Mouse (Mus musculus): ENCODE measurements around the gene Rfk. TPM values are rescaled to one million over a fixed set of nuclear protein-coding genes. Genes with fewer than 3 reads are reported as not detected.

Rfk gene
- polyA plus RNA-seq, 1 experiment from 2014 or later: 94.3 TPM

GRCm38 (mm10) chr19:17368557-17368956 lies 25.3 kb upstream of the Rfk start:
- Histone ChIP-seq H3K36me3 (replicated peaks; ENCODE audit: control insufficient read depth, insufficient read depth, low read depth, low read length) (no peaks in the 10 kb centered on the region), H3K27me3 (ENCODE audit: control insufficient read depth, insufficient read depth, low read length) (no peaks in the 10 kb centered on the region), H3K4me3 (ENCODE audit: low read depth, low read length) (no peak overlapping the region), H3K9ac (replicated peaks; ENCODE audit: low read length) (no peak overlapping the region), H3K27ac (replicated peaks; ENCODE audit: low read depth, low read length) (no peak overlapping the region), H3K9me3 (replicated peaks; ENCODE audit: control insufficient read depth, low read length) (no peaks in the 10 kb centered on the region), H3K4me2 (ENCODE audit: low read depth, low read length) (no peak overlapping the region), H3K4me1 (ENCODE audit: control insufficient read depth, insufficient read depth, low read length) (no peaks in the 10 kb centered on the region)
- ATAC-seq (replicated peaks; ENCODE audit: insufficient number of reproducible peaks, low FRiP score, low TSS enrichment, low read depth) (no peak), DNase-seq (ENCODE audit: low spot score) (no peak)
- 83% methylated on average over 9 of the region's 9 CpGs for WGBS

- no peaks in the 10 kb centered on the region for H3K36me3 ChIP-seq (replicated peaks; ENCODE audit: control insufficient read depth, insufficient read depth, low read depth, low read length)
- H3K27ac ChIP-seq (replicated peaks; ENCODE audit: low read depth, low read length): no peak overlapping the region
- 57% methylated on average over 7 of the region's 7 CpGs for whole genome bisulfite sequencing
Measured at GRCm38 (mm10) chr19:17369581-17369980, 24.3 kb upstream of the Rfk start.

GRCm38 (mm10) chr19:17372701-17373100 lies 21.1 kb upstream of the Rfk start, which contains the start of gene Gcnt1:
Gcnt1 (minus strand) TSS chr19:17372844.
- Histone ChIP-seq H3K4me3 (ENCODE audit: low read depth, low read length) (no peak within 1 kb of the TSS), H3K9ac (replicated peaks; ENCODE audit: low read length) (no peak within 1 kb of the TSS), H3K27me3 (ENCODE audit: control insufficient read depth, insufficient read depth, low read length) (no peaks in the 10 kb centered on the region), H3K4me2 (ENCODE audit: low read depth, low read length) (no peak within 1 kb of the TSS), H3K27ac (replicated peaks; ENCODE audit: low read depth, low read length) (no peak within 1 kb of the TSS), H3K36me3 (replicated peaks; ENCODE audit: control insufficient read depth, insufficient read depth, low read depth, low read length) (no peaks in the 10 kb centered on the region), H3K9me3 (replicated peaks; ENCODE audit: control insufficient read depth, low read length) (no peaks in the 10 kb centered on the region), H3K4me1 (ENCODE audit: control insufficient read depth, insufficient read depth, low read length) (no peaks in the 10 kb centered on the region)
- DNase-seq (ENCODE audit: low spot score) (no peak), ATAC-seq (replicated peaks; ENCODE audit: insufficient number of reproducible peaks, low FRiP score, low TSS enrichment, low read depth) (no peak)
- 83% methylated on average over 3 of the region's 3 CpGs for WGBS

More at GRCm38 (mm10) chr19:17369581-17369980, 24.3 kb upstream of the Rfk start:
- no peak for ATAC-seq (replicated peaks; ENCODE audit: insufficient number of reproducible peaks, low FRiP score, low TSS enrichment, low read depth)
- Histone ChIP-seq H3K4me2 (ENCODE audit: low read depth, low read length) (no peak overlapping the region), H3K9me3 (replicated peaks; ENCODE audit: control insufficient read depth, low read length) (no peaks in the 10 kb centered on the region), H3K27me3 (ENCODE audit: control insufficient read depth, insufficient read depth, low read length) (no peaks in the 10 kb centered on the region), H3K4me3 (ENCODE audit: low read depth, low read length) (no peak overlapping the region), H3K4me1 (ENCODE audit: control insufficient read depth, insufficient read depth, low read length) (no peaks in the 10 kb centered on the region), H3K9ac (replicated peaks; ENCODE audit: low read length) (no peak overlapping the region)
- no peak for DNase-seq (ENCODE audit: low spot score)

GRCm38 (mm10) chr19:17378845-17379244 lies 15.0 kb upstream of the Rfk start:
- no peak for DNase-seq (ENCODE audit: low spot score)
- Histone ChIP-seq H3K9ac (replicated peaks; ENCODE audit: low read length) (no peak overlapping the region), H3K36me3 (replicated peaks; ENCODE audit: control insufficient read depth, insufficient read depth, low read depth, low read length) (no peaks in the 10 kb centered on the region), H3K9me3 (replicated peaks; ENCODE audit: control insufficient read depth, low read length) (no peaks in the 10 kb centered on the region), H3K27ac (replicated peaks; ENCODE audit: low read depth, low read length) (no peak overlapping the region), H3K27me3 (ENCODE audit: control insufficient read depth, insufficient read depth, low read length) (no peaks in the 10 kb centered on the region), H3K4me2 (ENCODE audit: low read depth, low read length) (no peak overlapping the region), H3K4me3 (ENCODE audit: low read depth, low read length) (no peak overlapping the region), H3K4me1 (ENCODE audit: control insufficient read depth, insufficient read depth, low read length) (no peaks in the 10 kb centered on the region)
- ATAC-seq (replicated peaks; ENCODE audit: insufficient number of reproducible peaks, low FRiP score, low TSS enrichment, low read depth): no peak

GRCm38 (mm10) chr19:17380549-17380948 lies 13.3 kb upstream of the Rfk start:
- ATAC-seq (replicated peaks; ENCODE audit: insufficient number of reproducible peaks, low FRiP score, low TSS enrichment, low read depth): no peak
- 72% methylated on average over 7 of the region's 7 CpGs for WGBS
- H3K4me3 ChIP-seq (ENCODE audit: low read depth, low read length): no peak overlapping the region

GRCm38 (mm10) chr19:17382807-17383397 lies 10.9 kb upstream of the Rfk start:
- Histone ChIP-seq H3K4me3 (ENCODE audit: low read depth, low read length) (no peak overlapping the region), H3K4me2 (ENCODE audit: low read depth, low read length) (no peak overlapping the region), H3K4me1 (ENCODE audit: control insufficient read depth, insufficient read depth, low read length) (no peaks in the 10 kb centered on the region), H3K9ac (replicated peaks; ENCODE audit: low read length) (no peak overlapping the region), H3K27me3 (ENCODE audit: control insufficient read depth, insufficient read depth, low read length) (no peaks in the 10 kb centered on the region), H3K27ac (replicated peaks; ENCODE audit: low read depth, low read length) (no peak overlapping the region), H3K36me3 (replicated peaks; ENCODE audit: control insufficient read depth, insufficient read depth, low read depth, low read length) (no peaks in the 10 kb centered on the region), H3K9me3 (replicated peaks; ENCODE audit: control insufficient read depth, low read length) (no peaks in the 10 kb centered on the region)
- DNase-seq (ENCODE audit: low spot score) (no peak), ATAC-seq (replicated peaks; ENCODE audit: insufficient number of reproducible peaks, low FRiP score, low TSS enrichment, low read depth) (no peak)
- 84% methylated on average over 6 of the region's 6 CpGs for WGBS

More at GRCm38 (mm10) chr19:17380549-17380948, 13.3 kb upstream of the Rfk start:
- Histone ChIP-seq H3K4me2 (ENCODE audit: low read depth, low read length) (no peak overlapping the region), H3K9me3 (replicated peaks; ENCODE audit: control insufficient read depth, low read length) (no peaks in the 10 kb centered on the region), H3K27ac (replicated peaks; ENCODE audit: low read depth, low read length) (no peak overlapping the region), H3K9ac (replicated peaks; ENCODE audit: low read length) (no peak overlapping the region), H3K4me1 (ENCODE audit: control insufficient read depth, insufficient read depth, low read length) (no peaks in the 10 kb centered on the region), H3K36me3 (replicated peaks; ENCODE audit: control insufficient read depth, insufficient read depth, low read depth, low read length) (no peaks in the 10 kb centered on the region), H3K27me3 (ENCODE audit: control insufficient read depth, insufficient read depth, low read length) (no peaks in the 10 kb centered on the region)
- no peak for DNase-seq (ENCODE audit: low spot score)

GRCm38 (mm10) chr19:17385022-17385421 lies 8.8 kb upstream of the Rfk start:
- H3K4me3 ChIP-seq (ENCODE audit: low read depth, low read length): no peak overlapping the region
- no peaks in the 10 kb centered on the region for H3K36me3 ChIP-seq (replicated peaks; ENCODE audit: control insufficient read depth, insufficient read depth, low read depth, low read length)
- H3K9me3 ChIP-seq (replicated peaks; ENCODE audit: control insufficient read depth, low read length): no peaks in the 10 kb centered on the region
- no peaks in the 10 kb centered on the region for H3K27me3 ChIP-seq (ENCODE audit: control insufficient read depth, insufficient read depth, low read length)
- 86% methylated on average over 4 of the region's 4 CpGs for WGBS
- DNase-seq (ENCODE audit: low spot score) (no peak), ATAC-seq (replicated peaks; ENCODE audit: insufficient number of reproducible peaks, low FRiP score, low TSS enrichment, low read depth) (no peak)
- no peak overlapping the region for H3K4me2 ChIP-seq (ENCODE audit: low read depth, low read length)
- H3K9ac ChIP-seq (replicated peaks; ENCODE audit: low read length): no peak overlapping the region
- no peaks in the 10 kb centered on the region for H3K4me1 ChIP-seq (ENCODE audit: control insufficient read depth, insufficient read depth, low read length)
- no peak overlapping the region for H3K27ac ChIP-seq (replicated peaks; ENCODE audit: low read depth, low read length)

GRCm38 (mm10) chr19:17385426-17385825 lies 8.4 kb upstream of the Rfk start:
- Histone ChIP-seq H3K27ac (replicated peaks; ENCODE audit: low read depth, low read length) (no peak overlapping the region), H3K4me2 (ENCODE audit: low read depth, low read length) (no peak overlapping the region), H3K27me3 (ENCODE audit: control insufficient read depth, insufficient read depth, low read length) (no peaks in the 10 kb centered on the region), H3K4me1 (ENCODE audit: control insufficient read depth, insufficient read depth, low read length) (no peaks in the 10 kb centered on the region), H3K9ac (replicated peaks; ENCODE audit: low read length) (no peak overlapping the region), H3K4me3 (ENCODE audit: low read depth, low read length) (no peak overlapping the region), H3K9me3 (replicated peaks; ENCODE audit: control insufficient read depth, low read length) (no peaks in the 10 kb centered on the region), H3K36me3 (replicated peaks; ENCODE audit: control insufficient read depth, insufficient read depth, low read depth, low read length) (no peaks in the 10 kb centered on the region)
- ATAC-seq (replicated peaks; ENCODE audit: insufficient number of reproducible peaks, low FRiP score, low TSS enrichment, low read depth) (no peak), DNase-seq (ENCODE audit: low spot score) (no peak)
- WGBS: 64% methylated on average over 1 of the region's 1 CpGs
